8 mouse cellular contexts compared by ENCODE assay signal in genomic region chr2:93811812-93812211, GRCm38 (mm10). TPM values are rescaled to one million over a fixed set of nuclear protein-coding genes. Genes with fewer than 3 reads are reported as not detected.
DNase-seq lines count a peak whose midpoint lies in the region; ATAC-seq lines count a peak whose summit lies in the region.

No protein-coding gene starts in this region.

- H3K27ac ChIP-seq in forebrain, embryonic 10.5 days = no peak overlapping the region
- no peak overlapping the region for H3K27ac ChIP-seq in forebrain, embryonic 15.5 days (replicated peaks)
- no peak overlapping the region for H3K27ac ChIP-seq in midbrain, embryonic 10.5 days (replicated peaks)
- no peak overlapping the region for H3K27ac ChIP-seq in midbrain, embryonic 13.5 days
- H3K27ac ChIP-seq in liver, embryonic 13.5 days = no peak overlapping the region

- no peak overlapping the region for H3K4me3 ChIP-seq in forebrain, embryonic 10.5 days
- H3K4me3 ChIP-seq in forebrain, embryonic 15.5 days = no peak overlapping the region
- no peak overlapping the region for H3K4me3 ChIP-seq in midbrain, embryonic 10.5 days
- H3K4me3 ChIP-seq in midbrain, embryonic 13.5 days (replicated peaks) = no peak overlapping the region
- no peak overlapping the region for H3K4me3 ChIP-seq in liver, embryonic 13.5 days (replicated peaks)

- 35% methylated on average over 4 of the region's 4 CpGs for WGBS in forebrain, embryonic 10.5 days
- WGBS in forebrain, embryonic 15.5 days = 37% methylated on average over 4 of the region's 4 CpGs
- WGBS in midbrain, embryonic 10.5 days = 38% methylated on average over 4 of the region's 4 CpGs
- WGBS in midbrain, embryonic 13.5 days = 40% methylated on average over 4 of the region's 4 CpGs
- WGBS in liver, embryonic 13.5 days (ENCODE audit: insufficient replicate concordance) = 28% methylated on average over 4 of the region's 4 CpGs

- no peaks in the 10 kb centered on the region for H3K27me3 ChIP-seq in forebrain, embryonic 10.5 days (ENCODE audit: poor library complexity, severe bottlenecking)
- H3K27me3 ChIP-seq in forebrain, embryonic 15.5 days = no peaks in the 10 kb centered on the region
- H3K27me3 ChIP-seq in midbrain, embryonic 10.5 days (ENCODE audit: low read depth, poor library complexity, severe bottlenecking) = no peaks in the 10 kb centered on the region
- H3K27me3 ChIP-seq in midbrain, embryonic 13.5 days = no peaks in the 10 kb centered on the region
- H3K27me3 ChIP-seq in liver, embryonic 13.5 days = no peaks in the 10 kb centered on the region

- no peak overlapping the region for H3K4me2 ChIP-seq in forebrain, embryonic 15.5 days (replicated peaks)
- H3K4me2 ChIP-seq in midbrain, embryonic 13.5 days (replicated peaks) = no peak overlapping the region
- H3K4me2 ChIP-seq in liver, embryonic 13.5 days = no peak overlapping the region

- peak; percentile 62 for DNase-seq in forebrain, embryonic 10.5 days (ENCODE audit: extremely low spot score, low spot score)
- peak; percentile 64 for DNase-seq in midbrain, embryonic 10.5 days (ENCODE audit: low spot score)
- DNase-seq in brain, adult 2 months (ENCODE audit: low read depth, low spot score) = peak; percentile 80
- DNase-seq in liver, embryonic 13.5 days = peak; percentile 37
- DNase-seq in spleen, adult 12 weeks (ENCODE audit: low spot score) = peak; percentile 31

- H3K36me3 ChIP-seq in forebrain, embryonic 10.5 days (replicated peaks) = peaks cover 61% of the 10 kb centered on the region
- H3K36me3 ChIP-seq in forebrain, embryonic 15.5 days = peaks cover 46% of the 10 kb centered on the region
- peaks cover 54% of the 10 kb centered on the region for H3K36me3 ChIP-seq in midbrain, embryonic 10.5 days
- peaks cover 50% of the 10 kb centered on the region for H3K36me3 ChIP-seq in midbrain, embryonic 13.5 days
- peaks cover 44% of the 10 kb centered on the region for H3K36me3 ChIP-seq in liver, embryonic 13.5 days

- H3K9ac ChIP-seq in forebrain, embryonic 15.5 days (replicated peaks) = no peak overlapping the region
- H3K9ac ChIP-seq in midbrain, embryonic 13.5 days (replicated peaks) = no peak overlapping the region
- H3K9ac ChIP-seq in liver, embryonic 13.5 days = no peak overlapping the region

- no peak for ATAC-seq in forebrain, embryonic 15.5 days (replicated peaks)
- no peak for ATAC-seq in midbrain, embryonic 13.5 days
- peak; percentile 80 for ATAC-seq in erythroblast, adult 5-6 weeks (replicated peaks; ENCODE audit: low FRiP score, poor library complexity, severe bottlenecking)
- ATAC-seq in liver, embryonic 13.5 days (ENCODE audit: low read depth) = no peak

- H3K4me1 ChIP-seq in forebrain, embryonic 10.5 days = no peaks in the 10 kb centered on the region
- H3K4me1 ChIP-seq in forebrain, embryonic 15.5 days = no peaks in the 10 kb centered on the region
- H3K4me1 ChIP-seq in midbrain, embryonic 10.5 days = no peaks in the 10 kb centered on the region
- H3K4me1 ChIP-seq in midbrain, embryonic 13.5 days (replicated peaks) = no peaks in the 10 kb centered on the region
- H3K4me1 ChIP-seq in liver, embryonic 13.5 days (replicated peaks) = no peaks in the 10 kb centered on the region

- no peaks in the 10 kb centered on the region for H3K9me3 ChIP-seq in forebrain, embryonic 10.5 days
- H3K9me3 ChIP-seq in forebrain, embryonic 15.5 days = no peaks in the 10 kb centered on the region
- no peaks in the 10 kb centered on the region for H3K9me3 ChIP-seq in midbrain, embryonic 10.5 days (replicated peaks)
- H3K9me3 ChIP-seq in midbrain, embryonic 13.5 days = no peaks in the 10 kb centered on the region
- H3K9me3 ChIP-seq in liver, embryonic 13.5 days (replicated peaks) = no peaks in the 10 kb centered on the region

RNA-seq across cellular contexts. Expression of gene Ext2, which starts 10.6 kb away (rescaled TPM):
- 64.6 and 69.8 TPM in 2 replicates for polyA plus RNA-seq in forebrain, embryonic 10.5 days (2016; fragmentation: Nextera tagmentation; extraction: Ambion mirVana)
- polyA plus RNA-seq in forebrain, embryonic 15.5 days (2015; fragmentation: Nextera tagmentation; extraction: Ambion mirVana) = 64.2 and 64.8 TPM in 2 replicates
- polyA plus RNA-seq in midbrain, embryonic 10.5 days (2016; fragmentation: Nextera tagmentation; extraction: Ambion mirVana) = 72.3 and 78.2 TPM in 2 replicates
- 57.6 and 69.1 TPM in 2 replicates for polyA plus RNA-seq in midbrain, embryonic 13.5 days (2015; fragmentation: Nextera tagmentation; extraction: Ambion mirVana)
- total RNA-seq in erythroblast, adult 5-6 weeks (2015; ENCODE audit: low replicate concordance) = 5.8 and 11.1 TPM in 2 replicates
- total RNA-seq in erythroblast, adult 5-6 weeks (2017; ENCODE audit: low replicate concordance) = 2.3 and 7.4 TPM in 2 replicates
- polyA plus RNA-seq in liver, embryonic 13.5 days (2015; fragmentation: Nextera tagmentation; extraction: Ambion mirVana) = 29.6 and 35.0 TPM in 2 replicates

RNA-seq across cellular contexts. Expression of gene Accs, which starts 37.9 kb away (rescaled TPM):
- 8.8 and 9.2 TPM in 2 replicates for polyA plus RNA-seq in forebrain, embryonic 10.5 days (2016; fragmentation: Nextera tagmentation; extraction: Ambion mirVana)
- 6.9 and 7.8 TPM in 2 replicates for polyA plus RNA-seq in forebrain, embryonic 15.5 days (2015; fragmentation: Nextera tagmentation; extraction: Ambion mirVana)
- polyA plus RNA-seq in midbrain, embryonic 10.5 days (2016; fragmentation: Nextera tagmentation; extraction: Ambion mirVana) = 7.2 and 9.3 TPM in 2 replicates
- 6.8 and 7.1 TPM in 2 replicates for polyA plus RNA-seq in midbrain, embryonic 13.5 days (2015; fragmentation: Nextera tagmentation; extraction: Ambion mirVana)
- 3.3 and 6.3 TPM in 2 replicates for total RNA-seq in erythroblast, adult 5-6 weeks (2015; ENCODE audit: low replicate concordance)
- total RNA-seq in erythroblast, adult 5-6 weeks (2017; ENCODE audit: low replicate concordance) = 1.4 and 1.8 TPM in 2 replicates
- polyA plus RNA-seq in liver, embryonic 13.5 days (2015; fragmentation: Nextera tagmentation; extraction: Ambion mirVana) = 0.97 and 1.6 TPM in 2 replicates

RNA-seq across cellular contexts. Expression of gene Accsl, which starts 57.1 kb away (rescaled TPM):
- 0.60 TPM in 1 of 2 replicates, not detected in the other for polyA plus RNA-seq in forebrain, embryonic 10.5 days (2016; fragmentation: Nextera tagmentation; extraction: Ambion mirVana)
- polyA plus RNA-seq in forebrain, embryonic 15.5 days (2015; fragmentation: Nextera tagmentation; extraction: Ambion mirVana) = 0.45 and 0.66 TPM in 2 replicates
- not detected in 2 replicates for polyA plus RNA-seq in midbrain, embryonic 10.5 days (2016; fragmentation: Nextera tagmentation; extraction: Ambion mirVana)
- 0.28 and 0.30 TPM in 2 replicates for polyA plus RNA-seq in midbrain, embryonic 13.5 days (2015; fragmentation: Nextera tagmentation; extraction: Ambion mirVana)
- not detected in 2 replicates for total RNA-seq in erythroblast, adult 5-6 weeks (2015; ENCODE audit: low replicate concordance)
- total RNA-seq in erythroblast, adult 5-6 weeks (2017; ENCODE audit: low replicate concordance) = not detected in 2 replicates
- 0.21 TPM in 1 of 2 replicates, not detected in the other for polyA plus RNA-seq in liver, embryonic 13.5 days (2015; fragmentation: Nextera tagmentation; extraction: Ambion mirVana)
